Mouse (Mus musculus) macrophage (primary cell): ENCODE results near the gene Dap3. TPM values are rescaled to one million over a fixed set of nuclear protein-coding genes. Genes with fewer than 3 reads are reported as not detected.
"Not testable (repeated sequence)": the region's sequence is repeated elsewhere in the genome, so short reads cannot be mapped to it uniquely, and the experiment has no call there.

Experiments used
- H3K27ac ChIP-seq: fragments of 350-480 bp; formaldehyde crosslinking; 2 replicates; pipeline ENCODE4 v1.9.0; 2021
- H3K36me3 ChIP-seq: fragments of 350-480 bp; formaldehyde crosslinking; 2 replicates; pipeline ENCODE4 v1.9.0; 2021; ENCODE audit errors: inconsistent target
- H3K4me3 ChIP-seq: fragments of 350-480 bp; formaldehyde crosslinking; 2 replicates; pipeline ENCODE4 v1.9.0; 2021; ENCODE audit errors: inconsistent target
- H3K79me2 ChIP-seq: fragments of 350-480 bp; formaldehyde crosslinking; 2 replicates; pipeline ENCODE4 v1.9.0; 2021; ENCODE audit errors: inconsistent target
- WGBS: methylation state at CpG from one replicate; pipeline ENCODE4 v1.1.7; 2026; ENCODE audit warnings: inconsistent platforms; ENCODE audit not compliant: missing documents; 5-methylcytosine and 5-hydroxymethylcytosine counted together
- polyA plus RNA-seq: library from polyadenylated mRNA; stranded (reverse); fragments of 250-400 nt; gene quantifications from 3 replicates; pipeline ENCODE4 v1.2.4, GENCODE M21; 2018; ENCODE audit warnings: inconsistent platforms

The Dap3 gene
- polyA plus RNA-seq, 1 experiment from 2014 or later, result 20.8 TPM

- H3K36me3 ChIP-seq, result peaks cover 26% of the 10 kb centered on the region
- no peak overlapping the region for H3K27ac ChIP-seq
- peaks cover 10% of the 10 kb centered on the region for H3K79me2 ChIP-seq
- no peak overlapping the region for H3K4me3 ChIP-seq
- WGBS, result 96% methylated on average over 9 of the region's 10 CpGs
Observed at GRCm38 (mm10) chr3:88939071-88939470, 11.9 kb downstream of the Dap3 start.

- no peaks in the 10 kb centered on the region for H3K79me2 ChIP-seq
- H3K27ac ChIP-seq, result no peak overlapping the region
- H3K36me3 ChIP-seq, result peaks cover 52% of the 10 kb centered on the region
- WGBS, result 100% methylated on average over 3 of the region's 3 CpGs
- H3K4me3 ChIP-seq, result no peak overlapping the region
Observed at GRCm38 (mm10) chr3:88929501-88929900, 21.5 kb downstream of the Dap3 start.

- WGBS, result 94% methylated on average over 2 of the region's 2 CpGs
- Histone ChIP-seq H3K4me3 (no peak overlapping the region), H3K36me3 (peaks cover 78% of the 10 kb centered on the region), H3K79me2 (no peaks in the 10 kb centered on the region), H3K27ac (no peak overlapping the region)
Observed at GRCm38 (mm10) chr3:88925651-88926050, 25.3 kb downstream of the Dap3 start.

- Histone ChIP-seq H3K79me2 (no peaks in the 10 kb centered on the region), H3K4me3 (no peak overlapping the region), H3K27ac (no peak overlapping the region), H3K36me3 (peaks cover 74% of the 10 kb centered on the region)
- 99% methylated on average over 7 of the region's 8 CpGs for WGBS
Observed at GRCm38 (mm10) chr3:88923989-88924591, 26.9 kb downstream of the Dap3 start.

GRCm38 (mm10) chr3:88921411-88921810, 29.6 kb downstream of the Dap3 start:
- H3K27ac ChIP-seq, result no peak overlapping the region
- WGBS, result 89% methylated on average over 9 of the region's 9 CpGs
- H3K79me2 ChIP-seq, result no peaks in the 10 kb centered on the region
- no peak overlapping the region for H3K4me3 ChIP-seq
- peaks cover 47% of the 10 kb centered on the region for H3K36me3 ChIP-seq

GRCm38 (mm10) chr3:88918981-88919380, 32.0 kb downstream of the Dap3 start:
- 93% methylated on average over 13 of the region's 13 CpGs for WGBS
- Histone ChIP-seq H3K4me3 (no peak overlapping the region), H3K79me2 (peaks cover 6% of the 10 kb centered on the region; the same call in 1 of the 2 replicates), H3K27ac (no peak overlapping the region), H3K36me3 (peaks cover 28% of the 10 kb centered on the region; the same call in 1 of the 2 replicates)

- 29% methylated on average over 8 of the region's 8 CpGs for WGBS
- H3K36me3 ChIP-seq, result peaks cover 18% of the 10 kb centered on the region
- H3K79me2 ChIP-seq, result peaks cover 6% of the 10 kb centered on the region; the same call in 1 of the 2 replicates
- peak overlapping the region; percentile 80 for H3K27ac ChIP-seq
- H3K4me3 ChIP-seq, result peak overlapping the region; percentile 65
Observed at GRCm38 (mm10) chr3:88914384-88914810, 36.6 kb downstream of the Dap3 start.

GRCm38 (mm10) chr3:88913511-88914383, 37.2 kb downstream of the Dap3 start, which contains the start of gene Msto1:
TSS of gene Msto1 (minus strand) at chr3:88913999.
- peak within 1 kb of the TSS; percentile 80 for H3K27ac ChIP-seq
- peaks cover 6% of the 10 kb centered on the region; the same call in 1 of the 2 replicates for H3K79me2 ChIP-seq
- H3K4me3 ChIP-seq, result peak within 1 kb of the TSS; percentile 65
- WGBS, result 1% methylated on average over 59 of the region's 62 CpGs
- peaks cover 22% of the 10 kb centered on the region for H3K36me3 ChIP-seq

- Histone ChIP-seq H3K79me2 (peaks cover 6% of the 10 kb centered on the region; the same call in 1 of the 2 replicates), H3K36me3 (peaks cover 34% of the 10 kb centered on the region), H3K27ac (no peak overlapping the region), H3K4me3 (no peak overlapping the region)
- WGBS, result 92% methylated on average over 7 of the region's 7 CpGs
Observed at GRCm38 (mm10) chr3:88912585-88912984, 38.4 kb downstream of the Dap3 start.

- Histone ChIP-seq H3K27ac (no peak overlapping the region), H3K36me3 (peaks cover 76% of the 10 kb centered on the region), H3K79me2 (no peaks in the 10 kb centered on the region), H3K4me3 (no peak overlapping the region)
- 86% methylated on average over 6 of the region's 6 CpGs for WGBS
Observed at GRCm38 (mm10) chr3:88906393-88907159, 44.4 kb downstream of the Dap3 start.

GRCm38 (mm10) chr3:88905741-88906140, 45.2 kb downstream of the Dap3 start:
- peaks cover 79% of the 10 kb centered on the region for H3K36me3 ChIP-seq
- H3K27ac ChIP-seq, result no peak overlapping the region
- no peaks in the 10 kb centered on the region for H3K79me2 ChIP-seq
- no peak overlapping the region for H3K4me3 ChIP-seq
- 100% methylated on average over 2 of the region's 2 CpGs for WGBS

- Histone ChIP-seq H3K79me2 (no peaks in the 10 kb centered on the region), H3K36me3 (peaks cover 79% of the 10 kb centered on the region), H3K4me3 (no peak overlapping the region), H3K27ac (no peak overlapping the region)
- WGBS, result 89% methylated on average over 6 of the region's 6 CpGs
Observed at GRCm38 (mm10) chr3:88905209-88905608, 45.8 kb downstream of the Dap3 start.

GRCm38 (mm10) chr3:88904803-88905202, 46.2 kb downstream of the Dap3 start:
- no peak overlapping the region for H3K4me3 ChIP-seq
- peaks cover 76% of the 10 kb centered on the region for H3K36me3 ChIP-seq
- no peak overlapping the region for H3K27ac ChIP-seq
- no peaks in the 10 kb centered on the region for H3K79me2 ChIP-seq
- 97% methylated on average over 3 of the region's 3 CpGs for WGBS

- 97% methylated on average over 7 of the region's 7 CpGs for WGBS
- H3K36me3 ChIP-seq, result peaks cover 13% of the 10 kb centered on the region; the same call in 1 of the 2 replicates
Observed at GRCm38 (mm10) chr3:88893011-88893410, 58.0 kb downstream of the Dap3 start.

More at GRCm38 (mm10) chr3:88893011-88893410, 58.0 kb downstream of the Dap3 start:
- H3K4me3 ChIP-seq, H3K27ac ChIP-seq, H3K79me2 ChIP-seq: not testable (repeated sequence)
